Mouse (Mus musculus) kidney, postnatal 10 days (tissue): ENCODE measurements at regions not wholly inside any gene's neighbourhood (a gene's known extent, or its start where the extent isn't known, plus 50 kb on each side); places are given as distances from the start of the nearest gene placed in this dataset.

Source experiments
- DNase-seq: peaks from one replicate; pipeline ENCODE4 v3.0.0; 2021; ENCODE audit warnings: mixed read lengths

DNA sequence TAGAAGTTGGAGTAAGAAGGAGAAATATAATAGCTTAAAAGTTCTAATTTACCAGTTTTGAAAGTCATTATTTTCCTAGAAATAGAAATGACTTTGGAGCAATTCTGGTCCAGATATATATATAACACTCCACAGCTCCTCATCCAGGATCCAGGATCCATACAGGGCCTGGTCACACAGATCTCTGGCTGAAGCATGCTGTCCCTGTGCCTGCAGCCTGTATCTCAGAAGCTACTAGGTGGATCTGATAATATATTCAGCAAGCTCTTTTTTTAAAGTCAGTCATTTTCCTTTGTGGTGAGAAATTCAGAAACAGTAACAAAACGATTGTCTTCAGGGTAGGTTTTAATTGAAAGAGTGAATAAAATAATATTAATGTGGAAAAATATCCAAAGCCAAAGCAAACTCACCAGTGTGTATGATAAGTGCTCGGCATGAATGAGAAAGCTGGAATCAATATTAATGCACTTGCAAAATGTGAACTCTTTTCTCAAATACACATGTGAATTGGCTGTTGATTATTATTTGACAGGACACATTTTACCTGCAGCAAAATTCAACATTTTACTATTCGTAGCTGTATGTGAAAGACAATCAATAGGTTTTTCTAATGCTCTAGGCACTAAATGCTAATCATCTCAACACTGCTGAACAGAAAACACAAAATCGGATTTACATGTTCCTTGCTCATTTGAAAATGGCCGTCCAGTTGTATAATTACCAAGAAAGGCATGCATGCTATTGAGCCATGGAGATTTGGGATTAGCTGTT, 288.1 kb upstream of the Cxadr start:
- no peak for DNase-seq

DNA sequence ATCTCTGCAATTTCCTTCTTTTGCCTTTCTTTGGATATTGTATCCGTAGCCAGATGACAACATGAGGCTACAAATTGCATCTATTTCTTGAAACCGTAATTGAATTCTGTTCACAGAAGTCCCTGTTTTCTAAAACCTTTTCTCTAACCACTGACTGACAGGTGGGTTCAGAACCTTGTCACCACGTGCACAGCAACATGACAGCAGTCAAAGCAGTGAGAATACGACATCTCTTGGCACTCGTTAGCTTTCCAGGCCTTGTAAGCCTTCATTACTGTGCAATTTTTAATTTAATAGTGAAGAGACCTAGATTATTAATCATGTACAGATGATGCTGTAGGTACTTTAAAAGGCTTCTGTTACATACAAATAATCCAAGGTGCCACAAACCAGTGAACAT, 297.3 kb upstream of the Cxadr start:
- no peak for DNase-seq

DNA sequence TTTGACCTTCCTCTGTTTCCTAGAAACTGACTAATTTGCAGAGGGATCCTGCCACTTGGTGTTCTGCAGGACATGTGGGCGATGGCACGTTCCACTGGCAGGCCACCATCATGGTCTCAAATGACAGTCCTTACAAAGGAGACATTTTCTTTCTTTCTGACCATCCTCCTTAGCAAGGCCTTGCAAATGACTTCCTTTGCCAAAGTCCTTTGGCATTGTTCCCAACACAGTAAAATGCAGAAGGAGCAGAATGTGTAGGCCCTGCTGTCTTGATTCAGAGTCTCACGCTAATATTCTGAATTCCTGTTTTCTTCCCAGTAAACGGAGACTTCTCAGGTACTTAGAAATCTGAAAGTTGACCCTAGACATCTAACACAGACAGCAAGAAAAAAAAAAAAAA, 308.3 kb upstream of the Cxadr start:
- DNase-seq, result no peak

DNA sequence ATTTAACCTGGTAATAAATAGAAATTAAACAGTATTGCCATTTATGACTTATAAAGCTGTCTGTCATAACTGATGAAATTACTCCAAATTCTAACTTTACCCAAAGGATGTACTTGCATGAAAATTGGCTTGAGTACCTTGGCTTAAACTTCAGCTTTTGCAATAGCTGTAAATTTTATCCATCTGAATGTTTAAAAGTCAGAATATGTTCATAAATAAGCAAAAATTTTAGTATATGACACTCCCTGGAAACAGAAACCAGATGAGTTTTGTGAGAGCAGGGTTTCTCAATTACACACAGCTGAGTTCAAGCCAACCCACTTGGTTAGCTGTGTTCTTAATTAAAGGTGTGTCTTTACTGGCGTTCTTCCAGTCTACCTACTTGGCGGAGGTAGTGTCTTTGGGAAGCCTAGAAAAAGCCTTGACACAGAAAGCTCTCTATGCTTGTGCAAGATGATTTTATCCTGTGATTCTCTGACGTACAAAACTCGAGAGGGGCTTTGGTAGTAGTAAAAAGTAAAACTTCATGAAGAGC, 311.4 kb upstream of the Cxadr start:
- no peak for DNase-seq

DNA sequence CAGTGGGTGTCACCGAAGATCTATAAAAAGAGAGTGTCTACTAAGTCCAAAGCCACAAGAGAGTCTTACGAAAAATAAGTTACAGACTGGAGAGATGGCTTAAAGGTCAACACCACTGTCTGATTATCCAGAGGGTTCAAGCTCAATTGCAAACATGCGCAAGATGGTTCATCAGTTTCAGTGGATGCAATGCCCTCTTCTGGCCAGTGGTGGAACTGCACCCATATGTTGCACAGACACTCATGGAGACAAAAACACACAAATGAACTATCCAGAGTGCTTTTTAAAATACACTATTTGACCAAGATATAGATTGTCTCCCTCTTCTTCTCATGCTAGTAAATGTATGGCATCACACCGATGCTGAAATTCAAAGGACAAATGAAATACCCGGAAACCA, 312.1 kb upstream of the Cxadr start:
- no peak for DNase-seq

DNA sequence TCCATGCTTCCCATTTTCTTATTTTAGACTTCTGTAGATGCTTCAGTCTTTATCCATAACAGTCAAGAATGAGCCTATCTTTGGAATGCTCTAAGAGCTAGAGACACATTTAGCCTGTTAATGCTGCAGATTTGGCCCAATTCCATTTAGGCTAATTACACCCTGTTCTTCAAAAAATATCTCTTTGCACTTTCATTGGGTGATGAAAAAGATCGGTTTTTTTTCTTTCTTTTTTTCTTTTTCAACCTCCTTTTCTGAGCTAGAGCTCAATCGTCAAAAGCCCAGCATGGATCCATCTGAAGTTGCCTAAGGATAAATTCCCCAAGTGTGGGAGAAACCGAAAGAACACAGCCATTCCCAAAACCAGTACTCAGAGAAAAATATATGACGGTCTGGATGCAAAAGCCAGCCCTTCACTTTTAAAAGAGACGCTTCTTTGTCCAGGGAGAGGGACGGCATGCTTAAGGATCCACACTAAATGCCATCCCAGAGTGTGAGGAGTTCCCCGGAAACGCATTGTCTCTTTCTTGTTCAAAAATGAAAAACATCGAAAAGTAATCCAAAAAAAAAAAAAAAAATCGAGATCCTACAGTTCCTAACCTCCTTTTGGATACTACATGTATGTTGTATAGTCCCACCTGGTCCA, 314.3 kb upstream of the Cxadr start:
- DNase-seq, result no peak

DNA sequence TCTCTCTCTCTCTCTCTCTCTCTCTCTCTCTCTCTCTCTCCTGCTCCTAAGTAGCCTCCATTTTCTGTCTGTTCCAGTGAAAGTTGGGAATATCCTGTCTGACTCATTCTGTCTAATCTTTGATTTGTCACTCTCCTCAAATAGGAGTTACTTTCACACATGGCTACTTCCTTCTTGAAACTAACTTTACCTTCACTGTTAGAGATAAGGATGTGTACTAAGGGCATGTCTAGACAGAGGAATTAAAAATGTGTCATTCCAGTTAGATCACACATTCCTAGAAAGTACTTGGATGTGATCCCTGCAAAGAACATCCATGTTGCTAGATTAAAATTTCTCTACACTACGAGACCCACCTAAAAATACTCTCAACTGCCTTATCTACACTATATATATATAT, 346.9 kb upstream of the Gm11146 start:
- DNase-seq, result no peak

DNA sequence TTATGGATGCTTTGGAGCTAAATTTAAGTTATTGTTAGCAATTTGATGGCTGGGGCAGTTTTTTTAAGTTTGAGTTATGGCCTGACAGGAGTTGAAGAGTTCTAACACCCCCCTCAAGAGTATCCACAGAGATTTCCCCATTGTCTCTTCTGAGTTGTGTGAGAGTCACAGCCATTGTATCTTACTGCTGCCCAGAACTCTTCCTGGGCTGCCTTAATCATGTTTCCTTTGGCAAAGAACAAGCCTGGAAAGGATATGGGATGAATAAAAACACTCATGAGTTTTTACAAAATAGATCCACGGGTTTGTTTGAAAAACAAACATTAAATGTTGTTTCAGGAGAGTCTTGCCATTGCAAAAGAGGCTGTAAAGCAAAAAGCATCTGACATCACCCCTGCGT, 343.5 kb upstream of the Gm11146 start:
- no peak for DNase-seq

DNA sequence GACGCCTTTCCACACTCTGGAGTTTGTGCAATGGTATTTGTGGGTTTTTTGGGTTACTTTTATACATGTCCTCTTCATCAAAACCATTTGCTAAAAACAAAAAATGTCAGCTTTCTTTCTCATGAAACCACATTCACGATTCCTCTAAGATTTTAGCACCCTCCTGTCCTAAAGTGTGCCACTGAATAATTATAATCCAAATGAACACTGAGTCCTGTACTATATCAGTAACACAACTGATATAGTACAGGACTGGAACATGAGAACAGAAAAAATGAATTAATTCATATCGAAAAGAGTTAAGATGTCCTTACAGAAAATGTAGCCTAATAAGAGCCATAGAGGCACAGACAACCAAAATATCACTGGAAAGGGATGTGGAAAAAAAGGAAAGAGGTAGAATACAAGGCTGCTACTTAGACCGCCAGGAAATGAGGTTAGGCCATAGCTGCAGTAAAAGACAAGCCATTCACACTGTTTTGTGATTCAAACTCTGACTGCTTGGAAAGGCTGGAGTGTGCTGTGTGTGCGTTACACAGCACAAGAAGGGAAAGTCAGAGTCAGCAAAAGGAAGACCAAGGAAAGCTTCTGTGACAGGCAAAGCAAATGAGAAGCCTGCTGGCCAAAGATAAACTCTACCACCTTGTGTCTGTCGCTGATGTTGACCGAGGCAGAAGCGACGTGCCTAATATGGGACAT, 329.3 kb upstream of the Gm11146 start:
- no peak for DNase-seq

DNA sequence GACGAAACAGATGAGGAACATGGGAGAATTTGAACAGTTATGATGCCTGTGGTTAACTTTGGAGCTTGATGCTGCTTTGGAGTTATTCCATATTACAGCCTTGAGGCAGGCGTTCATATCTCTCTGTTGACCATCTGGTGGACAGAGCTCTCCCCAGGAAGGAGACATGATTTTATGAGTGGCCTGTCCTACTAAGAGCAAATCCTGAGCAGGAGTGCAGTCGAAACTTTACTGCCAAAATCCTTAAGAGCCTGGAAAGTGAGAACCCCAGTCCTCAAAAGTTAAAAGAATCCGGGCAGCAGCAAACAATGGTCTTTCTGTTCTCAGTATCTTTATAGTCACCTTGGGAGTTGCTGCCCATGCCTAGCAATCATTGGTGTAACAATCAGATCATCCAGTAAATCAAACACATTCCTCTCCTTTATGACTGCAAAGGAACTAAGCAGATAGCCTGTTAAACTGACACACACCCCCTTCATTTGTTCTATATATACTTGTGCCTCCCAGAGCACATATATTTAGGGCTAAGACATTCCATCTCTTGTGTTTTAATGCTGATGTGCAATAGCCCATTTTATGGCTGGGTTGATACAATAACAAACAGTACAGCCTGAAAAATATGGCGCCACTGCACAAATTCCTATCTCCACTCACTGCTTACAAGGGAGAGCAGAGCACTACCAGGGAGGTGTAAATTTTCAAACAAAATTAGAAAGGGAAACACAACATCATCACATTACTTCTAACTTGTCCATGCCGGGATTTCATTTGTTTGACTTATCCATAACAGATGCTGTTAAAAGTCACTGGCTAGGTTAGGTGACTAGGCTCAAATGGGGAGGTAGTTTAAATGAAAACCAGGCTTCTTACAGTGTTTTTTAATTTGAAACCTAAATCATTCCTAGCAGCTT, 312.5 kb upstream of the Gm11146 start:
- DNase-seq, result no peak

DNA sequence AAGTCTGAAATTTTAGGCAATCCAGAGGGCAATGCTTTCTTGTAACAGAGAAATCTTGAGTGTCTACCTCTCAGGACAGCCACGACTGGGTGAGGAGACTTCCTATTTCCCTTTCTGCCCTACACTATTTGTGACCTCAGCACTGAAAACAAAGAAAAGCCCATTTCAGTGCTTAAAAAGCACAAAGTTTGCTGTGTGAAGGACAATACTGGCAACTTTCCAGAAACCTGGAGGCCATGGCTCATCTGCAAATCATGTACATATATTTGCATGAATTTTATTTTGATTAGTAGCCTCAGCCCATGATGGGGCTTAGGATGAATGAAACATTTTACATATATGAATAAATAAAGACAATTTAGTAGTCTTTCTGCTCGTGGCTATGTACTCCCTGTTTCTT, 292.4 kb upstream of the Gm11146 start:
- no peak for DNase-seq

DNA sequence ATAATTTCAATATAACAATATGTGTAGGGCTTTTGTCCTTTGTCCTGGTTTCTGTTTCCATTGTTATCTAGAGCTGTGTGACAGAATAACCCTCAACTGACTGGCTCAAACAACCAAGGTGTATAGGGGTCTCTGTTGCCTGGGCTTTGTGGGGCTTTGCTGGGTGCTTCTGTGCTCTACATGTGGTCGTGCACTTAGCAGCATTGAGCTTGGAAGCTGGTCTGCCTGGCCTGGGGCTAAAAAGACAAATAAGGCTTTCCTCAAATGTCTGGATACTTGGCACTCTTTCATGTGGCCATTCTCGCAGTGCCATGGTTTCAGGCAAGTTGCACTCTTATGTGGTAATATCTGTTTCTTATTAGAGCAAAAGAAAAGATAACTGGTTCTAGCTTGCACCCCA, 291.8 kb upstream of the Gm11146 start:
- DNase-seq, result no peak

DNA sequence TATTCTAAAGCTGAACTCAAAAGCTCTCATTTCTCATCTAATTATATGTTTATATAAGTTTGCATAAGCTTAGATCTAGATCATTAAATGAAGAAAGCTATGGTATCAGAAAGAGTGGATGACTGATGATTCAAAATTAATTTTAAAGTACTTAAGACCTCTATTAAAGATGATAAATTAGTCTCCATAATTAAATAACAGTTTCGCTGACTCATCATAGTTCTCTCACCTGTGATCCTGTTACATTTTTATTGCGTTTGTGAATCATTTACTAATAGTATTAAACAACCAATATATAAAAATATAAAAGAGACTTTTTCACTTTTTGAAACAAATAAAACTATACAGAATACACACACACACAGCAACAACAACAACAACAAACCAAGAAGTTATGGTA, 290.8 kb upstream of the Gm11146 start:
- DNase-seq, result no peak

DNA sequence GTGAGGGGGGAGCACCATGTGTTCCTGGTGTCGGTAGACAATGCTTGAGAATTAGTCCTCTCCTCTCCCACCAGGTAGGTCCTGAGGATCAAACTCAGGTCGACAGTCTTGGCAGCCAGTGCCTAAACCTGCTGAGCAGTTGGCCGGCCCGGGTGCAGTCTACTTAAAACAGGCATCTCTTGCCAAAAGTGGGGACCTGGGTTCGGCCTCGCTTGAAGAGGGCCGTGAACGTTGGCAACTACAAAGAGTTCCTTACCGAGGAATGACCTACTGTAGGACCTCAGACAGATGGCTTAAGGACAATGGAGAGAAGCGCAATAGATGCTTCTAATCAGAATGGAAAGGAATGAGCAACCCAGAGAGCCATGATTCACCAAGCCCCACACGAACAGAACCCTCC, 287.5 kb upstream of the Gm11146 start:
- no peak for DNase-seq

DNA sequence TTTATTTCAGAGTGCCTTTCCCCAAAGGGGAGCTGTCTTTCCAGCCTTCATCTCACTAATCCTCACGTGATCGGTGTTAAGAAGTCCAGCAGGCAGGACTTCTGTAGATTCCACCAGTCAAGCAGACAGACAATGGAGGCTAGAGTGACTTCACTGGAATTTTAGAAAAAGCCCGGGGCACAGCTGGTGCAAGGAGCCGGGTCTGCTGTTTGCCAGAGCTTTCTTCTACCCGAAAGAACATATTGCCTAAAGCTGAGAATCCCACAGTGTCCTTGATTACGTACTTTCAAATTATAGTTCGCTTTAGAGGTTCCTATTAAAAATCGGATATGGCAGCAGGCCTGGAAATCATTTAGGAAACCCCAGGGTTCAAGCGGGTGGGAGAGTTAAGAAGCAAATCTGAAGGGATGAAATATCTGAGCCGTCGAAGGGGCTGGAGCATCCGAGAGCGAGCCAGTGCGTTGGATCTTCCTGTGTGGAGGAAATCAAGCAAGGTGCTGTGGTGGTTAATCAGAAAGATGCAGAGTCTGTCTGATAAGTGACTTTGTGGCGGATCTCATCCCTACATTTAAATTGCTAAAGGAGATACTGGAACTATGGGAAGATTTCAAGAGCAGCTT, 283.3 kb upstream of the Gm11146 start:
- no peak for DNase-seq

DNA sequence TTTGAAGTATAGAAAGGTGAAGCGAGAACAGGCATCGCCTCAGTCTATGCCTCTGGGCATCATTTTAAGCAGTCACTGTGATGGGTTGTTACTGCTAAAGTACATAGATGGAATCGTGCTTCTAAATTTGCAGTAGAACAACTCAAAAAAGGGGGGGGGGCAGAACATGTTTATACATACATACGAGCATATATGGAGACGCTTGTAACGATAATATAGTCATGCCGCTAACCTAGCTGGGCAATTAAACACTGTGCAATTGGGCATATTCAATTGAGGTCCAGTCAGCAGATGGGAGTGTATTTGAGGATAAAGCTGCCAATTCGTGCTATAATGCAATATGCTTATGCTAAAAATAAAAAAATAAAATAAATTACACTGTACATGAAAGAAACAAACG, 282.6 kb upstream of the Gm11146 start:
- DNase-seq, result no peak

DNA sequence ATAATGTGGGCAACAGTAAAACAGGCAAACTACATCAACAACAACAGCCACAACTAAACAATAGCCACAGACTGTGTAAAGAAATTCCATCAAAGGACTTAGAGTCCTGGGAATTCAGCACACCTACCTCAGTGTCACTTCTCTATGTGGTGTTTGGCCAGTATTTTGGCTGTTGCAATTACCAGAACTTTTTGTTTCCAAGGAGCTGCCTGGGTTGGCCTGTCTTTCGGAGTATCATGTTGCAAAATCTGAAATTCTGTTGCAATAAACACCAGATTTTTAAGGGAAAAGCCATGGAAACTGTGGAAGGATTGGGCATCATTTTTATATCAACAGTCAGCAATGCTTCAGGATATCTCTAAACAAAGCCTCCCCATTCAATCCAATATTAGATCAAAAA, 275.1 kb upstream of the Gm11146 start:
- DNase-seq, result no peak

DNA sequence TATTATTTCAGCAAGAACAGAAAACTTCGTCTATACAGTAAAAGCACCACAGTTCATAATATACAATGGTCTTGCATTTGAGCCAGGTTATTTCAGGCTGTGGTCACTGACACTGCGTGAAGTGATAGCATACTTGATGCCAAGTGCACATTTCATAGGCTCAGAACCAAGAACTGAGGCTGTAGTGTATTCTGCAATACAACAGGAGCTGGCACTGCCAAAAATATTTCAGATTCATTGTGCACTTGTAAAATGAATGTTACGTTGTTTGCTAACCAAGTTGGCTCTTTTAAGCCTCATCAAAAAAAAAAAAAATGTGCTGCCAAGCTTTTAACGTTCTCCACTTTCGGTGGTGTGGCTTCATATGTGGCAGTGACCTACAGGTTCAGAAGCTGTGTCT, 261.4 kb upstream of the Gm11146 start:
- DNase-seq, result no peak

DNA sequence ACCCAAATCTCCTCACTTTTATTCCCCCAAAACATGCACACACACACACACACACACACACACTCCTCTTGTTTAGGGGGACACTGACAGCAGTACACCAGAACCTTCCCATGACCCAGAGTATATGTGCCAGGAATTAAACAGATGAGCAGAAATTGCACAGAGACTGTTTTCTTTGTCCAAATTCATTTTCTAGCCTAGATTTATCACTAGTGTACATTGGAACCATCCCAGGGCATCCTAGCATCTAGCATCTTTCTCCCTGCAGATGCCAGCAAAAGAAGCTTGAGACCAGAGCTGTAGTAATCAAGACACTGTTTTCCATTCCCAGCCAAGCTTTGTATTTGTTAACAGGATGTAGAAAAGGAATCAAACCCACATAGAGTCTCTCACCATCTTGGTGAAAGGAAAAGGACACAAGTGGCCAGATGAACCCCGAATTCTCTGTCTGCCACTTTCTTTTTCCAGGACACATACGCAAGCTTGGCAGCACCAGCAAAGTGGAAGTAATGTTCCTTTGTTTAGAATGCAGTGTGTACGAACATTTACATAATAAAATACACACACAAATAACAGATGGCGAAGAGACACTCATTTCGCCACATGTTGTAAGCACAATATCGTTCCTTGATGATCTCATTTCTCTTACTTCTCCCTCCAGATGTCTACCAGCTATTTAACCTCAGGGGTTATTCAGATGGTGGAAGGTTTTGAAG, 250.3 kb upstream of the Gm11146 start:
- no peak for DNase-seq

DNA sequence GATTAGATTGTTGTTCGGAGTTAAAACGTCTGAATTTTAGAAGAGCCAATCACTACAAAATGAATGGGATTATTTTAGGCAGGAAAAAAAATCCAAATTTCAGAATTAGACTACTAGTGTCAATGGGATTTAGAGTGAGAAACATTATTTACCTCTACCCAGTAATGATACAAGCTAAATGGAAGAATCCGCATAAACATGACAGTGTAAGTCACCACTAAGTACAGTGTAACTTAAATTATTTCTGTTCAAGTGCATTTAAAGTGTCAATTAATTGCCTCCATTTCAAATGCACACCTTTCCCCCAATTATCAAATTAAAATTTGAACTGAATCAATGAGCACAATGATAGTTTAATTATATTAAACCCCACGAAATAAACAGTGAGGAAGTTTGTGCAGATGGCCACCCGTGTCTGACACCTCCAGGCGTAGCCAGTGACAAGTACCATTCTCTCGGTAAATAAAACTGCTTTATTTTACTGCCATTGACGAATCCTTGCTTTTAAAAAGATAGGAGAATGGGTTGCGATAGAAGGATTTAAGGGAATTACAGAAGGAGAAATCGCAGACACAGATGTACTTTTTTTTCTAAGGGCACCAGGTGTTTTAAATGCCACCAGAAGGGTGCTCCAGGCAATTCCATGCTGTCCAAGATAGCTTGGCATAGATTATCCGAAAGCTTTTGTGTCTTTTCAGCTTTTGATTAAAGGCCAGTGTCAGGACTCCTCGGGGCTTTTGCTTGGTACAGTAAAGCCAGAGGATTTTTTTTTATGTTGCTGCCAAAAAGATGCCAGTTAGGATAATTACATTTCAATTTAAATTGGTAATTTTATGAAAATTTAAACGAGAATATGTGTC, 249.5 kb upstream of the Gm11146 start:
- DNase-seq, result no peak

DNA sequence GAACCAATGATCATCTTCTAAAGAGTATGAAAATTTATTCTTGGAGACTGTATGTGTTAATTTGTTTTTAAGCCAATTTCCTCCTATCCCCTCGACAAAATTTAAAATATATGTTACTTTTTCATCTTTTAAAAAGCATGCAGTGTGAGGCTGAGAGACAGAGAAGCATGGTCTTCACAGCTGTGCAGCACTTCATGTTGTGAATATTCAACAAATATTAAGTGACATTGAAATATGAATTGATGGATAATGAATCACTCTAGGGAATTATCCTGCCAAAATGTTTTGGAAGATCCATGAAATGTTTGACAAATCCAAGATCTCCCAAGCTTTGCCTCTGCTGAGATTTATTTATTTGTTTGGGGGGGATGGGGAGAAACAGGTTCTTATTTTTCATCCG, 233.9 kb upstream of the Gm11146 start:
- DNase-seq, result no peak
